Mouse (Mus musculus) MEL-GATA-1-ER (cell line): ENCODE measurements at regions not wholly inside any gene's neighbourhood (a gene's known extent, or its start where the extent isn't known, plus 50 kb on each side); places are given as distances from the start of the nearest gene placed in this dataset.
"Not testable (repeated sequence)": the region's sequence is repeated elsewhere in the genome, so short reads cannot be mapped to it uniquely, and the experiment has no call there.

Experiments
- DNase-seq: peaks from one replicate; pipeline ENCODE4 v3.0.0-alpha.2; 2012; ENCODE audit warnings: low read depth; ENCODE audit errors: extremely low read depth

DNA sequence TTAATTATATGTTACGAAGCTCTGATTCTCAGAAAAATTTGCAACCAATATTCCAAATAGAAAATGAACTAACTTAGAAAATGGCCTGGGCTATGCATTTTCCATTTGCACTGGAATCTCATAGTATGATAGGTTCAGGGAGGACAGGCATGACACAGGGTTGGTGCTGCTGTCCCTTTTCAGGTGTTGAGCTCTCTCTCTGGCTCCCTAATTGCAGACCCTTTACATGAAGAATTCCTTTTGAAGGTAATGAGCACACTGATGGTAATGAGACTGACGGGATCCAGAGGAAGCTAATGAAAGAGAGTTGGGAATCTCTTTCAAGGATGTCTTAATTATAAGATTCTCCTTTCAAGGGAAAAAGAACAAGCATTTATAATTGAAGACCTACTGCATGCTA lies 87.6 kb downstream of the Serpinb8 start:
- no peak for DNase-seq

- DNase-seq = no peak
Measured at GRCm38 (mm10) chr1:107696858-107697257, 107.1 kb downstream of the Serpinb8 start.

DNA sequence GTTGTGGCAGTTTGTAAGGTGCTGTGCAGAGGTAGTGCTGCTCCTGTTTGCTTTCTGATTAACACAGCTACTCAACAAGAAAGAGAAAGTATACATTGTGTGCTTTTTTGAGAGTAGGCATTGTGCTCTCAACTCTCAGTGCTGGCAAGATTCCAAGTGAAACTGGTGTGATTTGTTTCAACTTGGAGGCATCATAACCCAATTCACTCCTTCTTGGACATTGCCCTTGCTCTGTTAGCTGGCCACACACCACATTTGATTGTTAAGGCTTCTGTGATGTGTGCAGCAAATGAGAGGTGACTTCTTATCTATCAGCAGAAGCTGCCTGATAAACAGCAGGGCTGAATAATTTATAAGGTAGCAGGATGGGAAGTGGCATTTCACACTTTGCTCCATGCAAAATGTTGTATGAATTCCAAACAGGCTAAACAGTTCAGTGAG lies 116.3 kb downstream of the Serpinb8 start:
- DNase-seq = no peak

DNA sequence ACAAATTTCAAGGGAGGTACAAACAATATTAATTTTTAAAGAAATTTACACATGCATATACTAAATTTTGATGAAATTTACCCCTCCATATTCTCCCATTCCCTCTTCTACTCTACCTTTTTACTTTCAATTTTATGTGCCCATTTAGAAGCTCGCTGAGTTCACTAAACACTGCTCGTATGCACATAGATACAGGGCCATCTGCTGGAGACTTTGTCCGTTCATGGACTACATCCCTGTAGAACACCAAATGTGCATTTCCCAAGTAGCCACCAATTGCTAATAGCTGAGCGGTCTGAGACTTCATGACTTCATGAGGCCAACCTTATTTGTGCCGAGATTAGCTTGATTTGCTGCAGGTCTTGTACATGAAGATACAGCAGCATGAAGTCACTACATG lies 118.8 kb downstream of the Serpinb8 start:
- DNase-seq = no peak

- DNase-seq = no peak
Measured at GRCm38 (mm10) chr1:107714869-107715268, 125.1 kb downstream of the Serpinb8 start.

DNA sequence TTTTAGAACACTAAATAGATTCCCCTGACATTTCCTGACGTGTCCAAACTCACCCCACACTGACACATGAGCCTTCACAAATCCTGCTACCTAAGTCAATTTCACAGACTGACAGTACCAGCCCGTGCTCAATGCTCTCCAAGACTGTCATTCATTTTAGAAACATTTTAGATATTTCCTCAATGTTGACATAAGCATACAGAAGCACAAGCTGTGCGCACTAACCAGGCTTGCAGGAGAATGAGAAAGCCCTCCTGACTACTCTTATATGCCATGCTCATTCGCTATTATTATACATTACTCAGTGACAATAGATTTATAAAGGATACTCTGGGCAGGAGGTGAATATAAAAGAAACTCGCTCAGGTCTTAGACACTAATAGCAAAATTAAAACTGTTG lies 129.5 kb downstream of the Serpinb8 start:
- DNase-seq = no peak

GRCm38 (mm10) chr1:107728113-107728839 lies 138.5 kb downstream of the Serpinb8 start:
- no peak for DNase-seq

DNA sequence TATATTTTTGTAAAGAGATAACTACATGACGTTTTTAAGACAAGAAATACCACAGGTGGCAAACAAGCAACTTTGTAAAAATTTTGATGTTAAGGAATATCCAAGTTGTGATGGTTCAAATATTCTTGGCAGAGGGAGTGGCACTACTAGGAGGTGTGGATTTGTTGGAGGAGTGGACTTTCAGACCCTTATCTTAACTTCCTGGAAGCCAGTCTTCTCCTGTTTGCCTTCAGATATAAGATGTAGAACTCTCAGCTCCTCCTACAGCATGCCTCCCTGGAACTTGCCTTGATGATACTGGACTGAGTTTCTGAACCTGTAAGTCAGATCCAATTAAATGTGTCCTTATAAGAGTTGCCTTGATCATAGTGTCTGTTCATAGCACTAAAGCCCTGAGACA lies 175.5 kb downstream of the Serpinb8 start:
- DNase-seq = no peak

DNA sequence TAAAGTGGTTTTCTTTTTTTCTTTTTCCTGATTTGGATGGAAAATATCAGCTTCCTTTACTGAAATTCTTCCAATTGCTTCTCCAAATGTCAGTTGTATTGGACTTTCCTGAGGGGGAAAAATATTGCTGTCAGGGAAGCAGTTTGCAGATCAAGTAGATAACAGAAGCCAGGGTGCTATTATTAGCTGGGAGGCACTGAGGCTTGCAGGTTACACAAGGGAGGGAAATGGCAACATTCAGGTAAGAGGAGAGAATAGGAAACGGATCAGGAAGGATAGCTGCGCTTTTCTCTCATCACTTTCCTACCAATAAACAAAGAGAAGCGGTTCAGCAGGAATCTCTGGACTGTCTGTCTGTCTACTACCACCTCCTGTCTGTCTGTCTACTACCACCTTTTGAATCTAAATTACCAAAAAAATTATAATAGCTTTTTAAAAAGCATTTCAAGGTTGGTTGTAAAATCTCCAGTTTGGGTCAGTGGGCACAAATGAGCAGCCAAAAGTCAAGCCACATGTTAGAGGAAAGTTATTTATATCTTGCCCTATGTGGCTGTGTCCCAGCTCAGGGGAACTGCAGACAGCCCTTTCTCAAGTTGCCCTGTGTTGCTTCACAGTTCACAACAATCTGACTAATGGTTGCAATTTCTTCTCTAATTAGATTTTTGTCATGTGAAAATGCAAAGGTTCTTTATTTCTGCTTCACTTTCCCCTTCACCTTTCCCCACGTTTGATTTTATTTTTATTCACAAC lies 177.6 kb downstream of the Serpinb8 start:
- no peak for DNase-seq

GRCm38 (mm10) chr1:107772967-107773366 lies 183.2 kb downstream of the Serpinb8 start:
- no peak for DNase-seq

DNA sequence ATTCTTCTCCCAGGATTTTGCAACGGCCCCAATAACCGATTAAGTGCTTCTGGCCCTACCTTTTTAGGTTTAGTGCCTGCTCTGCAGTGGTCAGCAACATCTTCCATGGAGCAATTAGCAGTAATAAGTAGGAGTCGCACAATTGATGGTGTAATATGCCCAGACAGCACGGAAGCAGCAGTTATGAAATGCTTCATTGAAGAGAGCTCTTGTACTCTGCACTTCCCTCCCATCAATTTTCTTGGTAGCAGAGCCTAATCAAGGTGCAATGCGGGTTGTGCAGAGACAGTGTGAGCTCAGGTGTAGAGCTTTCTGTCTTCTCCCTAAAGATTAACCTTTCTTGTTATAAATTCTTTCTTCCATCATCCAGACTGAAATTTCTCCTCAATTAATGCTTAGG lies 193.3 kb downstream of the Serpinb8 start:
- no peak for DNase-seq

DNA sequence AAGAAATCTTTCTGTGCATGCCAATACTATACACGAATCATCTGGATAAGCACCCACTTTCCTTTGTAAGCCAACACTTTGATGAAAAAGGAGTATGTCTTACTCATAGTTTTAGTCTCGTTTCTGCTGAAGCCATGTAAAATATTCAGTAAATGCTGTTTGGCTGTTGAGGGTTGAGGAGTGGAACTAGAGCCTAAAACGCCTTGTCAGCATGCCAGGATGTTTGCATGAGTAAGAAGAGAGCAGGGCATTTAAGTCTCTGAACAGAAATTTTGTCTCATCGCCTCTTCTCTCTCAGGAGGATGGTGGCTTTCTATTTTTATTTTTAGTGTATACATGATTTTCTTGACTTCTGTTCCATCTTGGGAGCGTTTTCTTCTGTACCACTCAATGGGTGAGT lies 216.0 kb downstream of the Serpinb8 start:
- no peak for DNase-seq

DNA sequence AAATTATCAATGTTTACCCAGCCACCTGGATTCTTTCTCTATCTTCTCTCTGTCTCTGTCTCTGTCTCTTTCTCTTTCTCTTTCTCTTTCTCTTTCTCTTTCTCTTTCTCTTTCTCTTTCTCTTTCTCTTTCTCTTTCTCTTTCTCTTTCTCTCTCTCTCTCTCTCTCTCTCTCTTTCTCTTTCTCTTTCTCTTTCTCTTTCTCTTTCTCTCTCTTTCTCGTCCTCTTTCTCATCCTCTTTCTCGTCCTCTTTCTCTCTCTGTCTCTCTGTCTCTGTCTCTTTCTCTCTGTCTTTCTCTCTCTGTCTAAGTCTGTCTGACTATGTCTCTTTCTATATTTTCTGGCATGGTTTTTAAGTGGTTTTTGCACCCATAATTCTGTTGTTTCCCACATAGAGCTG lies 217.6 kb downstream of the Serpinb8 start:
- DNase-seq = not testable (repeated sequence)

DNA sequence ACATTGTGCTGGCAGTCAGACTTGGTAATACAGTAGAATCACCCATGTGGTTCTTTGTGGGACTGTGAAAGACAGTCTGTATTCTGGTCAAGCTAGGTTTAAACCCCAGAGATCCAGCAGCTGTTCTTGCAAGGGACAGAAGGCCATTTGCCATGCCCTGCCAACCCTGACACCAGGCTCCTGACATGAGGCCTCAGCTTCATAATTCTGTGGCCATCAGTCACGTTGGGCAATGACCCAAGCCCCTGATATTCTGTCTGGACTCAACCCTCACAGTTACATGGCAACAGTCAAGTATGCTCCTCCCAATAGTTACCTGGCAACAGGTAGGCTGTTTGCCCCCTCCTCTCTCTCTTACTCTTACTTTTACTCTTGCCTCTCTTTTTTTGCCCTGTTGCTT lies 221.3 kb downstream of the Serpinb8 start:
- DNase-seq = no peak

DNA sequence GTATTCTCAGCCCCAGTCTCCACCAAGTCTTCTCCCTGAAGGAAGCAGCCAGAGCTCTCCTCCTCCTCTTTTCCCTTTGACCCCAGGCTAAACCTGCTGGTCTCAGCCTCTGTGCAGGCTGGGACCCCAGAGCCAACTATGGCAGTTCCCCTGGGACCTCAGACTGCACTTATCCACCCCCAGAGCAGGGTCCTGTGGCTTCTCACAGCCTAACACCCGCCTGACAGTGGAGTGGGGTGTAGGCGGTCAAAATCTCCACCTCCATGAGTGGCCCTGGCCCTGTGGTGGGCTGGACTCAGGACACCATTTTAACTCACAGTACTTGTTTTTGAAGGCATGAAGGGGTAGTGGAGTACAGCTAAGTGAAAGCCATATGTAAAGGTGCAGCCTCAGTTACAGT lies 222.1 kb downstream of the Serpinb8 start:
- DNase-seq = no peak

DNA sequence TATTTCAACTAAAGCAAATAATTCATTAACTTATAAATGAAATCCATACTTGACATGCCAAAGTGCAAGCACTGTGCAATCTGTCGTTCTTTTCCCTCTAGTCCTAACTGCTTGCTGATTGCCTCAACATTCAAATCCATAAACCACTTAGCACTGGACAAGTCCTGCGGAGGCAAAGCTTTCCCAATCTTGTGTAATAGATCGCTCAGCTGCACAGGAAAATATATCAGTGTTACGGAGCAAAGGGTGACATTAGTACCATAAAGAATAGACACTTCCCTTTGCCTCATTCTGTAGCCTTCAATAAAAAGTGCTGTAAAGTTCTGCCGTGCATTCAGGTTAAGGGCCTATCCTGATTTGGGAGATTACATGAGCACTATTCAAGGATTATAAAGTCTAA lies 248.1 kb downstream of the Serpinb8 start:
- no peak for DNase-seq

- DNase-seq = no peak
Measured at GRCm38 (mm10) chr1:107852386-107852785, 262.6 kb downstream of the Serpinb8 start.

- no peak for DNase-seq
Measured at GRCm38 (mm10) chr1:107853001-107853400, 263.2 kb downstream of the Serpinb8 start.

DNA sequence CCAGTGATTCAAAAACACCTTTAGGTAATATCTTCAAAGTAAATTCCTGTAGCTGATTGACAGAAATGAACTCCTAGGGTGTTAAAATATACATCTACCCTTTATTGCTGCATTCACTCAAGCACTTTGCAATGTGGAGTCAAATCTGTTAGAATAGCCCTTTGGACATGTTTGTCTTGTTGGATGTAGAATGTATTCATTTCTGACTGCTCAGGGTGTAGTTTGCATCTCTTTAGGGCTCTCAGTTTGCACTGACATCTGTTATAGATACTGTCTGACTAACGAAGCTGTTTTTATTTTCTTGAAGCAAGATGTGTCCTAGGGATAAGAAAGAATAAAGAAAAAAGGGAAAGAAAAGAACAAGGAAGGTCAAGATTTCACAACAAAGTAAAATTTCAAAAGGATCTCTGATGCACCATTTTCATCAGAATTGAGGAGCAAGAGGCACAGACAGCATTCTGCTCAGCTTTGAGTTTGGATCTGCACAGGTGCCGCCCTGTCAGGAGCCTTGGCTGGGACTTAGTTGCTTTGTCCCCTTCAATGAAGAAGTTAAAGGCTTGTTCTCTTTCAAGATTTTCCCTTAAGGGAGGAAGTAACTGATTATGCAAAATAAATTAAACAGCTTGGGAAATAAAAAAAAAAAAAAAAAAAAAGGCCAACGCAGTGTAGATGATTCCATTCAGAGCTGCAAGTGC lies 308.1 kb downstream of the Serpinb8 start:
- no peak for DNase-seq

GRCm38 (mm10) chr1:107899261-107899660 lies 309.5 kb downstream of the Serpinb8 start:
- DNase-seq = no peak

DNA sequence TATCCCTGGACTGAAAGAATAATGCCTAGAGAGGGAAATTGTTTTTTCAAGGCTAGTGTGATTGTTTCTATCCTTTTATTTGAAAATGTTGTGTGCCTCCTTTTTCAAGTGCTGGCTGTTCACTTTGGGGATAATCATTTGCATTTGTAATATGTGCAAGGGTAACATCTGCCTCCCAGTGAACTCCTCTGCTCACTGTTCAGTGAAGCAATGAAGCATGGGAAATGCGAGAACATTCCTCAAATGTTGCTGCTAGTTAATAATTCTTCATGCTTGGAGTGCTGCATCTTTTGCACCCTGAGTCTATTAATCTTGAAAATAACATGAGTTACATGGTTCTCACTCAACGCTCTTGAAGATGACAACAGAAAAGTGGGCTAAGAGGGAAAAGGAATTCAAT lies 310.6 kb downstream of the Serpinb8 start:
- DNase-seq = no peak

DNA sequence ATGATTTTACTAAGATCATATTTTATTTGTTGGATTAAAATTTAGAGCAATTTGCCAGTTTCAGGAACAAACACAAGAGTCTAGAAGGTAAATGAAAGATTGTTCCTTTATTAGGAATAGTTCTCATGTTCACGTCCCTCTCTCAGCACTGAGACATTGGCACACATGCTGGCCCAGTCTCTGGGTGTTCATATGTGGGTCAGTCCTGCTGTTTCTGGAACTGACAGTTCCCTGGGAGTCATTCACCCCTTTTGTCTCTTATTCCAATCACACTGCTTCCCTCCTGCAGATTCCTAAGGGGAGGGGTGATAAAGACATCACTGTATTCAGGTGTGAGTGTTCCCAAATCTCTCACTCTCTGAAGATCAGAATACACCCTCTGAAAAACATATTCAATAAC lies 311.1 kb downstream of the Serpinb8 start:
- no peak for DNase-seq
